In the genomic region with DNA sequence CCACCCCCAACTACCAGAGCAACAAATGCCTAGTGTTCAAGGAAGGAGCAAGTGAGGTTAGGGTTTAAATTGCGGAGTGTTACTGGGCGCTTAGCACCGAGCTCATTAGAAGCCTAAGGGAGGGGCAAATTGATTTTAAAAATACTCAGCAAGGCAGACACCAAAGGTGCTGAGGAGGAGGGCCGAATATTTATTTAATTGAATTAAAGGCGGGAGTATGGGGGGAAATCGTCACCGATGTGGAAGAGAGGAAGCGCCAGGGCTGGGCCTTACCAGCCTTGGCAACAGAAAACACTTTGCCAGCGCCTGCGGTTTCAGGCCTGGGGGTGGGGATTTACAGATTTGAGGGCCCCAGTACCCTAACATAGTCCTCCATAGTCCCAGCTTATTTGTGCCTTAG, we compare ENCODE assay signal across 8 mouse cellular contexts. TPM values are rescaled to one million over a fixed set of nuclear protein-coding genes. Genes with fewer than 3 reads are reported as not detected.
DNase-seq lines count a peak whose midpoint lies in the region; TF ChIP-seq lines count a peak whose summit lies in the region.

No protein-coding gene starts in this region.

- peaks cover 0 to 2% of the 10 kb centered on the region in 2 experiments; a peak in 1 of 4 replicates for H3K4me1 ChIP-seq in CH12.LX (ENCODE audit: control insufficient read depth in 1 of 2, insufficient read depth in 2 of 2)
- H3K4me1 ChIP-seq in hindbrain, embryonic 10.5 days (replicated peaks) = peaks cover 18% of the 10 kb centered on the region; the same call in 1 of the 2 replicates
- 0 out of 2 replicates have a peak, but pooled peaks cover 4% of the 10 kb centered on the region for H3K4me1 ChIP-seq in limb, embryonic 10.5 days
- H3K4me1 ChIP-seq in thymus, adult 2 months (replicated peaks; ENCODE audit: control insufficient read depth, insufficient read depth, low read length) = peaks cover 15% of the 10 kb centered on the region

- no peak for TF ChIP-seq POLR2A in CH12.LX (IDR thresholded peaks at IDR 0.05; ENCODE audit: low read depth, low read length)
- no peak for TF ChIP-seq POLR2A in myocyte (IDR thresholded peaks at IDR 0.05; ENCODE audit: insufficient read length, low read depth)
- TF ChIP-seq POLR2A in thymus, adult 2 months (IDR thresholded peaks at IDR 0.05; ENCODE audit: control insufficient read depth, extremely low read depth, insufficient read depth, low read length, poor library complexity) = no peak

- no peak overlapping the region for H3ac ChIP-seq in myocyte (ENCODE audit: control insufficient read depth, insufficient read length)

- no peak for TF ChIP-seq EP300 in CH12.LX (IDR thresholded peaks at IDR 0.05; ENCODE audit: low read length)

- in situ Hi-C loops in CH12.LX (cut with MboI; ENCODE audit: low pct_ligation_motif_present, low pct_unique_long_range_greater_than_20kb, low sequenced_read_pairs) = loop anchor here (10.0 to 25.0 kb wide), 2 partner anchors 85 to 128 kb away; no protein-coding TSS in a partner anchor

- H3K4me3 ChIP-seq in CH12.LX (replicated peaks in 1 of 3; ENCODE audit: low read depth in 2 of 3, low read length in 2 of 3, poor library complexity in 1 of 3) (peak overlapping the region; percentile 42 to 92 (median 64)), myocyte (peak overlapping the region; percentile 61)
- peak overlapping the region; percentile 69 for H3K4me3 ChIP-seq in hindbrain, embryonic 10.5 days
- peak overlapping the region; percentile 67 for H3K4me3 ChIP-seq in limb, embryonic 10.5 days
- H3K4me3 ChIP-seq in thymus, adult 2 months (ENCODE audit: control insufficient read depth, insufficient read depth, low read length) = peak overlapping the region; percentile 84

- H3K9me3 ChIP-seq in CH12.LX (replicated peaks; ENCODE audit: low read length) = no peaks in the 10 kb centered on the region
- peaks cover 8% of the 10 kb centered on the region; the same call in 1 of the 2 replicates for H3K9me3 ChIP-seq in hindbrain, embryonic 10.5 days
- H3K9me3 ChIP-seq in limb, embryonic 10.5 days (replicated peaks) = no peaks in the 10 kb centered on the region

- peak overlapping the region; percentile 92 for H3K9ac ChIP-seq in CH12.LX (ENCODE audit: insufficient read depth, low read depth)

- peak overlapping the region; percentile 89 for H3K27ac ChIP-seq in CH12.LX (ENCODE audit: insufficient read depth, low read depth)
- peak overlapping the region; percentile 97 for H3K27ac ChIP-seq in hindbrain, embryonic 10.5 days
- peak overlapping the region; percentile 96 for H3K27ac ChIP-seq in limb, embryonic 10.5 days
- peak overlapping the region; percentile 96 for H3K27ac ChIP-seq in thymus, adult 2 months (ENCODE audit: control insufficient read depth, insufficient read depth, low read length)

- no peak for TF ChIP-seq RAD21 in CH12.LX (IDR thresholded peaks at IDR 0.05; ENCODE audit: low read depth, low read length)

- no peak for TF ChIP-seq CTCF in CH12.LX (conservative IDR thresholded peaks at IDR 0.05 in 1 of 2, IDR thresholded peaks at IDR 0.05 in 1 of 2; ENCODE audit: low read depth in 2 of 2, low read length in 2 of 2)
- TF ChIP-seq CTCF in thymus, adult 2 months (IDR thresholded peaks at IDR 0.05; ENCODE audit: borderline replicate concordance, control insufficient read depth, extremely low read depth, insufficient read depth, low read length, poor library complexity) = no peak

- H3K36me3 ChIP-seq in CH12.LX (replicated peaks in 1 of 2; ENCODE audit: control insufficient read depth in 1 of 2, insufficient read depth in 1 of 2, low read length in 1 of 2) (no peaks in the 10 kb centered on the region), myocyte (ENCODE audit: control insufficient read depth, insufficient read depth) (no peaks in the 10 kb centered on the region)
- H3K36me3 ChIP-seq in hindbrain, embryonic 10.5 days = no peaks in the 10 kb centered on the region
- H3K36me3 ChIP-seq in limb, embryonic 10.5 days = no peaks in the 10 kb centered on the region
- H3K36me3 ChIP-seq in thymus, adult 2 months (ENCODE audit: control insufficient read depth, insufficient read depth, low read length) = no peaks in the 10 kb centered on the region

- dilution Hi-C loops in CH12.LX (cut with MboI; ENCODE audit: extremely low pct_ligation_motif_present, extremely low pct_unique_long_range_greater_than_20kb, low sequenced_read_pairs) = no loop called here

- DNase-seq in adrenal gland, postnatal 10 days = peak; percentile 13
- DNase-seq in adrenal gland, adult 8-10 months = no peak
- DNase-seq in CH12.LX (ENCODE audit: extremely low read depth) = peak; percentile 34
- DNase-seq in cerebellum, postnatal 25 days = peak; percentile 39 to 45
- DNase-seq in hindbrain, embryonic 10.5 days (ENCODE audit: low spot score) = peak; percentile 24
- DNase-seq in limb, embryonic 10.5 days (ENCODE audit: low spot score) = peak; percentile 36
- peak; percentile 38 for DNase-seq in thymus, adult 2 months

- peaks cover 25% of the 10 kb centered on the region for H3K79me2 ChIP-seq in CH12.LX (replicated peaks; ENCODE audit: control insufficient read depth, extremely low read depth, insufficient read depth, poor library complexity, severe bottlenecking)
- peaks cover 36% of the 10 kb centered on the region for H3K79me2 ChIP-seq in myocyte (ENCODE audit: control insufficient read depth, insufficient read depth)

- H3K4me2 ChIP-seq in CH12.LX (ENCODE audit: insufficient read depth, low read depth, poor library complexity, severe bottlenecking) (peak overlapping the region; percentile 73), myocyte (ENCODE audit: low read depth) (peak overlapping the region; percentile 72)

- WGBS in hindbrain, embryonic 10.5 days = 24% methylated on average over 10 of the region's 10 CpGs
- 13% methylated on average over 10 of the region's 10 CpGs for WGBS in limb, embryonic 10.5 days
- WGBS in thymus, adult 2 months = under 1% methylated on average over 10 of the region's 10 CpGs

- H3K27me3 ChIP-seq in CH12.LX (replicated peaks) (no peaks in the 10 kb centered on the region), myocyte (ENCODE audit: control insufficient read depth, insufficient read depth, insufficient read length) (no peaks in the 10 kb centered on the region)
- no peaks in the 10 kb centered on the region for H3K27me3 ChIP-seq in hindbrain, embryonic 10.5 days (ENCODE audit: insufficient read depth, poor library complexity, severe bottlenecking)
- H3K27me3 ChIP-seq in limb, embryonic 10.5 days (ENCODE audit: low read depth, poor library complexity, severe bottlenecking) = no peaks in the 10 kb centered on the region
- no peaks in the 10 kb centered on the region for H3K27me3 ChIP-seq in thymus, adult 2 months (ENCODE audit: control insufficient read depth, insufficient read depth, low read length)

TF ChIP-seq in CH12.LX, 34 proteins besides CTCF, POLR2A, EP300 and RAD21:
- TF ChIP-seq NELFE (IDR thresholded peaks at IDR 0.05; ENCODE audit: low read depth, low read length) (0 out of 2 replicates have a peak, but pooled peaks have one; percentile 41), ELF1 (IDR thresholded peaks at IDR 0.05; ENCODE audit: low read depth, low read length) (no peak)

TF ChIP-seq in myocyte, 11 proteins besides CTCF, POLR2A, EP300 and RAD21:
- TF ChIP-seq USF1 (IDR thresholded peaks at IDR 0.05; ENCODE audit: low read depth) (no peak), TCF12 (IDR thresholded peaks at IDR 0.05; ENCODE audit: insufficient read depth, poor library complexity, severe bottlenecking) (no peak), TCF3 (IDR thresholded peaks at IDR 0.05; ENCODE audit: insufficient read length, low read depth) (no peak), CEBPB (IDR thresholded peaks at IDR 0.05; ENCODE audit: insufficient read depth, poor library complexity, severe bottlenecking) (no peak), MYOD1 (IDR thresholded peaks at IDR 0.05; ENCODE audit: control insufficient read depth in 1 of 3, insufficient read length in 2 of 3, low read depth in 2 of 3) (no peak)

RNA-seq across cellular contexts. Expression of a gene that starts 1.0 kb away (rescaled TPM):
- total RNA-seq in adrenal gland, postnatal 10 days (2021) = 10 to 100 TPM; 57.3 to 59.6 TPM
- total RNA-seq in adrenal gland, adult 8-10 months (2022) = 10 to 100 TPM; 72.6 to 92.8 (median 88.8) TPM
- 25.7 and 27.0 TPM in 2 replicates for total RNA-seq in CH12.LX (2012; rRNA removed)
- 20.8 and 22.0 TPM in 2 replicates for total RNA-seq in CH12.LX (2014; rRNA removed)
- 58.5 and 65.2 TPM in 2 replicates for polyA plus RNA-seq in CH12.LX (2012; ENCODE audit: insufficient read length, low read depth)
- polyA plus RNA-seq in hindbrain, embryonic 10.5 days (2016; fragmentation: Nextera tagmentation; extraction: Ambion mirVana) = 46.4 and 65.0 TPM in 2 replicates
- polyA plus RNA-seq in limb, embryonic 10.5 days (2016; fragmentation: Nextera tagmentation; extraction: Ambion mirVana) = 74.6 and 82.3 TPM in 2 replicates
- polyA plus RNA-seq in myocyte (2012; fragmentation: generic; extraction: Trizol) = 31.6 TPM
- 30.0 TPM in 2 replicates for polyA plus RNA-seq in thymus, adult 2 months (2012; rRNA removed)
